Mouse (Mus musculus): Measurements from ENCODE around the gene Ing2. TPM values are rescaled to one million over a fixed set of nuclear protein-coding genes. Genes with fewer than 3 reads are reported as not detected.

Gene Ing2
- total RNA-seq, 2 experiments from 2014 or later = 32.3 to 36.0 TPM

Other genes starting within 250 kb of the Ing2 start
- gene Stox2, start 229.2 kb downstream of the Ing2 start, total RNA-seq (2021) = 10 to 100 TPM; 15.8 to 16.8 TPM
- 10 to 100 TPM; 22.5 to 25.7 TPM for gene Trappc11, start 142.1 kb downstream of the Ing2 start, total RNA-seq (2021)
- gene Rwdd4a, start 141.9 kb downstream of the Ing2 start, total RNA-seq (2021) = 10 to 100 TPM; 31.4 to 34.1 TPM
- 1 to 10 TPM; 6.5 to 8.9 TPM for gene Cdkn2aip, start 38.4 kb upstream of the Ing2 start, total RNA-seq (2021)
- not detected for gene Cldn24, start 146.6 kb upstream of the Ing2 start, total RNA-seq (2021)
- gene Cldn22, start 148.9 kb upstream of the Ing2 start, total RNA-seq (2021) = under 1 TPM; 0.27 to 0.29 TPM